Mouse (Mus musculus) hindbrain, embryonic 13.5 days (tissue): Measurements from ENCODE around the gene Prom1. TPM values are rescaled to one million over a fixed set of nuclear protein-coding genes. Genes with fewer than 3 reads are reported as not detected.

Source experiments
- ATAC-seq: fragments of 200-750 bp; cut with Nextera tagmentation; 2 replicates; pipeline ENCODE4 v1.8.0; 2017; ENCODE audit warnings: moderate TSS enrichment; ENCODE audit not compliant: low FRiP score
- H3K27ac ChIP-seq: fragments of 300-500 bp; sonication (generic); 2 replicates; pipeline ENCODE4 v1.5.1; 2015; ENCODE audit warnings: inconsistent platforms, mild to moderate bottlenecking, moderate library complexity
- H3K27me3 ChIP-seq: fragments of 300-500 bp; sonication (generic); 2 replicates; pipeline ENCODE4 v1.6.1; 2015; ENCODE audit warnings: mild to moderate bottlenecking, inconsistent platforms
- H3K36me3 ChIP-seq: fragments of 300-500 bp; sonication (generic); 2 replicates; pipeline ENCODE4 v1.6.1; 2015; ENCODE audit warnings: mild to moderate bottlenecking, inconsistent platforms
- H3K4me1 ChIP-seq: fragments of 300-500 bp; sonication (generic); replicated peaks from 2 replicates; pipeline ENCODE4 v1.6.1; 2015; ENCODE audit warnings: inconsistent platforms
- H3K4me2 ChIP-seq: fragments of 300-500 bp; sonication (generic); 2 replicates; pipeline ENCODE4 v1.6.1; 2015; ENCODE audit warnings: inconsistent platforms, mild to moderate bottlenecking, moderate library complexity
- H3K4me3 ChIP-seq: fragments of 300-500 bp; sonication (generic); 2 replicates; pipeline ENCODE4 v1.5.1; 2015; ENCODE audit warnings: mild to moderate bottlenecking, inconsistent platforms
- H3K9ac ChIP-seq: fragments of 300-500 bp; sonication (generic); 2 replicates; pipeline ENCODE4 v1.6.1; 2015; ENCODE audit warnings: mild to moderate bottlenecking, inconsistent platforms
- H3K9me3 ChIP-seq: fragments of 300-500 bp; sonication (generic); 2 replicates; pipeline ENCODE4 v1.6.1; 2016; ENCODE audit warnings: inconsistent platforms
- WGBS: fragments of 180-500 bp; shearing (Covaris S2); methylation state at CpG from one replicate; pipeline ENCODE4 v1.1.7; 2015; 5-methylcytosine and 5-hydroxymethylcytosine counted together
- polyA plus RNA-seq: library from polyadenylated mRNA; unstranded; fragments of >200 nt; fragmentation: Nextera tagmentation; extraction: Ambion mirVana; gene quantifications from 2 replicates; pipeline ENCODE4 v1.2.1, GENCODE M21; 2015

Prom1 gene
- polyA plus RNA-seq, 1 experiment from 2014 or later, result 41.9 TPM

DNA sequence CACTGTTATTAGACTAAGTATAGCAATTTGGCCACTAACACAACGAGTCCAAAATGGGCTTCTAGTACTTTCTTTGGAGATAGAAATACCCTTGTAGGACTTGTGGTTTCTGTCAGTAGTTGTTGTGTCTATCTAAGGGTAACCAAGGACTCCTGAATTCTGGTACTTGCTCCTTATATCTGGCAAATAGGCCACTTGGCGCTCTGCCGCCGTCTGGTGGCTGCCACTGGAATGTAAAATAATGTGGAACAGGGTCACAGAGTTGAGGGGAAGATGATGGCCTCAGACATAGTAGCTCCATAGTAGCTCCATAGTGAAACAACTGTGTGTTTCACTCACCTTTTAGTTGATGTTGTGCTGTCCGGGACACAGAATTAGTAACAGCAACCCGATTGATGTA is 111.5 kb downstream of the Prom1 start:
- H3K27ac ChIP-seq, result no peak overlapping the region
- H3K27me3 ChIP-seq, result no peaks in the 10 kb centered on the region
- no peak overlapping the region for H3K9ac ChIP-seq
- no peaks in the 10 kb centered on the region for H3K4me1 ChIP-seq
- no peak overlapping the region for H3K4me2 ChIP-seq
- H3K9me3 ChIP-seq, result no peaks in the 10 kb centered on the region
- WGBS, result 53% methylated on average over 6 of the region's 6 CpGs
- H3K4me3 ChIP-seq, result no peak overlapping the region
- no peak for ATAC-seq
- H3K36me3 ChIP-seq, result no peaks in the 10 kb centered on the region

DNA sequence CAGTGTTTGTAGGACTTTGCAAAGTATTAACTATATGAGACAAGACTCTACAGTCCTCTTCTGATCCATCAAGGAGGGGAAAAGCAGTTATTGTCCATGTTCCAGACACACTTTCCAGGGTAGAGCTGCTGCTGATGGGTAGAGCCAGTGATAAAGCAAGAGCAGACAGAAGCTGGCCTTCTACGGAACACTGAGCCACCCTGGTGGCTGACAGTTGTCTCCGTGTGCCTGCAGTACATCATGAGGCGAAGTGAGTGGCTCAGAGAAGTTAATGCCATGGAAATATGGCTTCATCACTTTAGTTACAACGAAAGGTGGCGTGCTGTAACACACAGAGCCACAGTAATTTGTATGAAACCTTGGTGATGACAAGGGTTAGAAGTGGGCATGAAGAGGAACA is 112.8 kb downstream of the Prom1 start:
- H3K4me1 ChIP-seq, result no peaks in the 10 kb centered on the region
- ATAC-seq, result no peak
- no peaks in the 10 kb centered on the region for H3K9me3 ChIP-seq
- no peak overlapping the region for H3K4me3 ChIP-seq
- H3K4me2 ChIP-seq, result no peak overlapping the region
- WGBS, result 85% methylated on average over 5 of the region's 5 CpGs
- no peak overlapping the region for H3K9ac ChIP-seq
- no peaks in the 10 kb centered on the region for H3K27me3 ChIP-seq
- H3K27ac ChIP-seq, result no peak overlapping the region
- no peaks in the 10 kb centered on the region for H3K36me3 ChIP-seq

DNA sequence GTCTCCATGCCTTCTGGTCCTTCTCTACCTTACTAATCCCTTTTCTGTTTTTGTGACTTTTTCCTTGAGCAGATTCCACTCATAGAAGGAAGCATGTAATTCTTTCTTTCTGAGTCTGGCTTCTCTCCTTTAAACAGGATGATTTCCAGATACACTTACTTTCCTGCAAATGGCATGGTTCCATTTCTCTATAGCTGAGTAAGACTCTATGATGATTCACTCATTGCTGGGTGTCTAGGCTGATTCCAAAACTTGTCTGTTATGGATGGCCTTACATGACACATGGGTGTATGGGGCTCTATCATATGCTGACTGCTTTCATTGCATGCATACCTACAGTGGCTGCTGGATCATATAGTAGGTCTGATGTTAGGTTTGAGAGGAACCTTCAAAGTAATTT is 115.6 kb downstream of the Prom1 start:
- Histone ChIP-seq H3K9ac (no peak overlapping the region), H3K9me3 (no peaks in the 10 kb centered on the region), H3K4me2 (no peak overlapping the region), H3K4me1 (no peaks in the 10 kb centered on the region), H3K27ac (no peak overlapping the region), H3K4me3 (no peak overlapping the region), H3K36me3 (no peaks in the 10 kb centered on the region), H3K27me3 (no peaks in the 10 kb centered on the region)
- no peak for ATAC-seq

DNA sequence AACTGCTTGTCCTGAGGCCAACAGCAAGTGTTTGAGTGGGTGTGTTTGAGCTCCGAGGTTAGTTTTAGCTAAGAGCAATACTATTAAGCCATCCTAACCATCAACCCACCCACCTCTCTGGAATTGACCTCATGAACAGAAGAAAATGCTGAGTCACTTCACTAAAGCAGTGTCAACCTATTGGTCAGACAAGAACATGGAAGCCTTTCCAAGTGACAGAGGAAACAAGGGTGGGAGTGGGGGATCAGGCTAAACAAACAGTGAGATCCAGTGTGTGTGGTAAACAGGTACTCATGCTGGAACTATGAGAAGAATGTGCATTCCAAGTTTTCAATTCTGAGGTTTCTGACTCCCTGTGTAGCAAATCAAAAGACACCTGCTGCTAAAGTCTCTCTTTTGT is 118.9 kb downstream of the Prom1 start:
- H3K9ac ChIP-seq, result no peak overlapping the region
- H3K36me3 ChIP-seq, result no peaks in the 10 kb centered on the region
- H3K4me2 ChIP-seq, result no peak overlapping the region
- WGBS, result 54% methylated on average over 1 of the region's 1 CpGs
- no peaks in the 10 kb centered on the region for H3K27me3 ChIP-seq
- no peaks in the 10 kb centered on the region for H3K9me3 ChIP-seq
- no peak for ATAC-seq
- H3K4me3 ChIP-seq, result no peak overlapping the region
- no peak overlapping the region for H3K27ac ChIP-seq
- H3K4me1 ChIP-seq, result no peaks in the 10 kb centered on the region

DNA sequence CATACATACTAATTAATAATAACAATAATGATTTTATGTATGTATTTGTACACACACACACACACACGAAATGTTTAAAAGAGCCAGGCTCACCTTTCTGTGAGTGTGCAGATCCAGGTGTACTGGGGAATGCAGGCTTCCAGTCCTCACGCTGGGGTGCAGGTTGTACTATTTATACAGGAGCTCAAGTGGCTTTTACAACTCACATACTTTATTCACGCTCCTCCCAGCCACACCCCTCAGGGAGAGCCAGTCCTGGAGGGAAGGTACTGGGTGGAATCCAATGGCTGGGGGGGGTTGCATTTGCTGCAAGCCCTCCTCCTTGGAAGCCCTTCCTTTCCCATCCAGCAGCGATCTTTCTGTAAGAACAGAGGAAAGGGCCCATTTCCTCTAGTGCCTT is 120.2 kb downstream of the Prom1 start, which contains the start of gene Fgfbp1:
Gene Fgfbp1, minus strand, starts transcription at position 160 of the 400 bp plus-strand sequence.
- Histone ChIP-seq H3K9me3 (no peaks in the 10 kb centered on the region), H3K9ac (no peak within 1 kb of the TSS), H3K4me2 (no peak within 1 kb of the TSS), H3K36me3 (no peaks in the 10 kb centered on the region), H3K27me3 (no peaks in the 10 kb centered on the region), H3K4me3 (no peak within 1 kb of the TSS), H3K27ac (no peak within 1 kb of the TSS), H3K4me1 (no peaks in the 10 kb centered on the region)
- WGBS, result 59% methylated on average over 4 of the region's 4 CpGs
- ATAC-seq, result no peak

DNA sequence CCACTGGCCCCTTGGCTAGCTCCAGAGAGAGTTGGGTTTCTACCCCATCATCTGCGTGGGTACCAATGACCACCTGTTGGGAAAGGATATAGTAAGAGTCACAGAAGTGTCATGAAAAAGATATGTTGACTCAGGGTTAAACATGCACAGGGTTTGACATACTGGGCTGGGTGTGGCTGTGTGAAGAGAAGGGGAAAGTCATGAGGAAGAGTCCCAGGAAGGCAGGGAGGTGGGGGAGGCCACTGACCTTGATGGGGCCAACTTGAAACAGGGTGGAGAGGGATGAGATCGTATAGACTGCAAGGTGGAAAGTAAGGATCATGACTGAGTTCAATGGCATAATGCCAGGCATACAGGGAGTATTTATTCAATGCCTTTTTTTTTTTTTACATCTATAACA is 121.4 kb downstream of the Prom1 start:
- Histone ChIP-seq H3K27me3 (no peaks in the 10 kb centered on the region), H3K9ac (no peak overlapping the region), H3K9me3 (no peaks in the 10 kb centered on the region), H3K4me3 (no peak overlapping the region), H3K4me1 (no peaks in the 10 kb centered on the region), H3K4me2 (no peak overlapping the region), H3K36me3 (no peaks in the 10 kb centered on the region), H3K27ac (no peak overlapping the region)
- no peak for ATAC-seq
- WGBS, result 90% methylated on average over 2 of the region's 2 CpGs

DNA sequence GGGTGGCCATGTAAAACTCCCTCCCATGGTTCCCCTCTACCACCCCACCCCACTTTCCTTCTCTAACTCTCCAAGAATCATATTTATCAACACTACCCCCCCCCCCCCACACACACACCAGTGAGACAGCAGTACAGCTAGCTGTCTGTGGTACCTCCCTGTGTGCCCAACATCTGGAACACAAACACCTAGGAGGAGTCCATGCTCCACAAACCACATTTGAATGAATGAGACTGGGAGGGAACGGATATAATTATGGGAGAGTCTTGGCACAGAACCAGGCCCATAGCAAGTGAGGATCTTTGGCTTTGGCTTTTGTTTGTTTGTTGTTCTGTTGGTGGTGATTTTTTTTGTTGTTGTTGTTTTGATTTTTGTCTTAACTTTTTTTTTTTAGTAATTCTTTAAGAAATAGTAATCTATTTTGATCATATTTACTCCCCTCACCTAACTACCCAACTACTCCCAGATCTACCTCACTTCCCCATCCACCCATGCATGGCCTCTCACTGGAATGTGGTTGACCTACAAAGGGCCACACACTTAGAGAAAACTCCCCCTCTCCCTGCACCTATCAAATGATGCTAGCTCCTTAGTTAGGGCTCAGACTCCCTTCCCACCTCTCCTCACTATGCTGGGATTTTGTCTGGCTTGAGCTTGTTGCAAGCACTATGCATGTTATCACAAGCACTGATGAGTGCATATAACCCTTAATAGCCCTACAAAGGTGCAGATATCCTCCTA is 124.8 kb downstream of the Prom1 start:
- WGBS, result 86% methylated on average over 1 of the region's 1 CpGs
- Histone ChIP-seq H3K27ac (no peak overlapping the region), H3K36me3 (no peaks in the 10 kb centered on the region), H3K27me3 (no peaks in the 10 kb centered on the region), H3K4me2 (no peak overlapping the region), H3K4me1 (no peaks in the 10 kb centered on the region), H3K4me3 (no peak overlapping the region), H3K9ac (no peak overlapping the region), H3K9me3 (no peaks in the 10 kb centered on the region)
- ATAC-seq, result no peak

DNA sequence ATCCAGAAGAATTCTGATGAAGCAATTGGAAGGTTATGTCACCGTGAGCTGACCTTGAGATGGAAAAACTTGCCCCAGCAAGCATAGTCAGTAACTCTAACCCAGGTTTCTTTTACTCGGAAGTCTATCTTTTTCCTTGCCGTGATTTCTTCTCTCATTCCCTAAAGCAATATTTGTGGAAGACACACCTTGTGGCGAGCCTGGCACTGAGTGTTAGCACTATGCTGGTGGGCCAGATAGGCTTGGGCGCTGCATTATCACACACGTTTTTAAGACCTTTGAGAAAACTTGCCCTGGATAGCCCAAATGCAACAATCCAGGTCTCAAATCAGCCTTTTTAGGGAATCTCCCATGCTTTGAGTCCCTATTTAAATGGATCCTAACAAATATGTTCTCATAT is 127.7 kb downstream of the Prom1 start:
- Histone ChIP-seq H3K9ac (no peak overlapping the region), H3K4me3 (no peak overlapping the region), H3K9me3 (no peaks in the 10 kb centered on the region), H3K27ac (no peak overlapping the region), H3K36me3 (no peaks in the 10 kb centered on the region), H3K4me2 (no peak overlapping the region), H3K27me3 (no peaks in the 10 kb centered on the region), H3K4me1 (no peaks in the 10 kb centered on the region)
- 89% methylated on average over 6 of the region's 6 CpGs for WGBS
- no peak for ATAC-seq

DNA sequence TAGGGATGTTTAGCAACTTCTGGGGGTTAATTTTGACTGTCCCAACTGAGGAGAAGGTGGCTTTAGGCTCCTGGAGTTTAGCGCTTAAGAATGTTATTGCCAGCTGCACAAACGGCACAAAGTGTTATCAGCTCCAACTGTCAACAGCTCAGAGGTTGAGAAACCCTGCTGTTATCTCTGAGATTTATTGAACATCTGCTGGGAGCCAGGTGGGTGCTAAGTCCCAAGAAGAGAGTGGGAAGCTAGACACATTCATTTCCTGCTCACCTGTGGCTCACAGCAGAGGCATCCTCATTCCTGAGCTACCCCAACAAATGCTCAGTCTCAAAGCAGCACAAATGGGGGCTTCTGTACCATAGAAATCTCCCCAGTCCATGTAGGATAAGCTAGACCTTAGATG is 130.7 kb downstream of the Prom1 start:
- Histone ChIP-seq H3K4me3 (no peak overlapping the region), H3K9me3 (no peaks in the 10 kb centered on the region), H3K27me3 (no peaks in the 10 kb centered on the region), H3K36me3 (no peaks in the 10 kb centered on the region), H3K27ac (no peak overlapping the region), H3K4me2 (no peak overlapping the region), H3K9ac (no peak overlapping the region), H3K4me1 (no peaks in the 10 kb centered on the region)
- no peak for ATAC-seq
- 90% methylated on average over 2 of the region's 2 CpGs for WGBS

DNA sequence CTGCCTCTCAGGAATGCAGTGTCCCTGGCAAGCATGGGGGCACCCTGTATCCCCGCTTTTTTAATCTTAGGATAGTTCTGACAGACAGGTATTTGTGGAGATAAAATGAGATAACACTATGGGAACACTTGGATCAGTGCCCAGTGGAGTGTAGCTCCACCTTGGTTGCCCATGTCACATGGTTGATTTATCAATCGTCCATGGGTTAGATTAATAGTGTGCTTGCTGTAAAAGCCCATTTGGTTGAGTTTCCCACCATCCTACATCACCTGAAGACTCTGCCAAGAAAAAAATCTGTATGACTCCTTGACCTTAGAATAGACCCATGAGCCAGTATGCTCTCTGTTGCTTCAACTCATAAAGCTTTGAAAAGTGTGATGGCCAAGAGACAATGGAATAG is 131.3 kb downstream of the Prom1 start:
- 89% methylated on average over 2 of the region's 2 CpGs for WGBS
- Histone ChIP-seq H3K27me3 (no peaks in the 10 kb centered on the region), H3K27ac (no peak overlapping the region), H3K4me3 (no peak overlapping the region), H3K4me1 (no peaks in the 10 kb centered on the region), H3K9me3 (no peaks in the 10 kb centered on the region), H3K9ac (no peak overlapping the region), H3K4me2 (no peak overlapping the region), H3K36me3 (no peaks in the 10 kb centered on the region)
- ATAC-seq, result no peak

DNA sequence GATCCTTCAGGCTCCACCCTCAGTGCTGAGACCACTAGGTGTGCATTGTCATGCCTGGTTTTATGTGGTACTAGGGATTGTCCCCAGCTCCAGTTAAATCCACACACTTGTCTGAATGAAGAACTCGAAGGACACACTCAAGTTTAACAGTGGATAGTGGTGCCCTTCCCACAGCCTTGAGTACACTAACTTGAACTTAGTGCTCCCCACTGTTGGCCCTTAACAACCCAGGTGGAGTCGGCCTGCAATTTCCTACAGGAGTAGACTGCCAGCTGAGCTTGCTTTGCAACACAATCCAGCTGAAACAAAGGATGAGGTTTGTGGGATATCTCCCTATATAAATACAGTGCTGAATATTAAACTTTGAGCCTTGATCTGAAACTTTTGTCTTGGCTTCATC is 133.2 kb downstream of the Prom1 start:
- H3K4me2 ChIP-seq, result no peak overlapping the region
- no peaks in the 10 kb centered on the region for H3K4me1 ChIP-seq
- H3K9ac ChIP-seq, result no peak overlapping the region
- no peak overlapping the region for H3K4me3 ChIP-seq
- 65% methylated on average over 2 of the region's 2 CpGs for WGBS
- no peaks in the 10 kb centered on the region for H3K36me3 ChIP-seq
- no peaks in the 10 kb centered on the region for H3K27me3 ChIP-seq
- no peak overlapping the region for H3K27ac ChIP-seq
- no peaks in the 10 kb centered on the region for H3K9me3 ChIP-seq
- no peak for ATAC-seq

DNA sequence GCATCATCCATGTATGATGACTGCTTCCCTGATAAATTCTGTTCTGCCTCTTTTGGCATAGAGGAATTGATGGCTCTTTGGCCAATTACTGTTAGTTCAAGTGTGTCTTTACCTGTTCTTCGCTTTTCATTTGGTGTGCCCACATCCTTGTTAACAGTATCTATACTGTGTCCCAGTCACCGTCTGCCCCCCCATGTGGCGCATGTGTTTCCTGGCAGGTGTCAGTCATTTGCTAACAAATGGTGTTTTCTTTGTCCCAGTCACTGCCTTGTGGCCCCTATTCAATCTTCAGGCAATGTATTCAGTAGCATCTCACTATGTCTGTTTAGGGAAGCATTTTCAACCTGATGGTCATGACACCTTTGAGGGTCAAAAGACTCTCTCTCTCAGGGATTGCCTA is 140.8 kb downstream of the Prom1 start:
- Histone ChIP-seq H3K36me3 (no peaks in the 10 kb centered on the region), H3K9me3 (no peaks in the 10 kb centered on the region), H3K27me3 (no peaks in the 10 kb centered on the region), H3K4me3 (no peak overlapping the region), H3K4me2 (no peak overlapping the region), H3K27ac (no peak overlapping the region), H3K4me1 (no peaks in the 10 kb centered on the region), H3K9ac (no peak overlapping the region)
- no peak for ATAC-seq
- 94% methylated on average over 3 of the region's 3 CpGs for WGBS

DNA sequence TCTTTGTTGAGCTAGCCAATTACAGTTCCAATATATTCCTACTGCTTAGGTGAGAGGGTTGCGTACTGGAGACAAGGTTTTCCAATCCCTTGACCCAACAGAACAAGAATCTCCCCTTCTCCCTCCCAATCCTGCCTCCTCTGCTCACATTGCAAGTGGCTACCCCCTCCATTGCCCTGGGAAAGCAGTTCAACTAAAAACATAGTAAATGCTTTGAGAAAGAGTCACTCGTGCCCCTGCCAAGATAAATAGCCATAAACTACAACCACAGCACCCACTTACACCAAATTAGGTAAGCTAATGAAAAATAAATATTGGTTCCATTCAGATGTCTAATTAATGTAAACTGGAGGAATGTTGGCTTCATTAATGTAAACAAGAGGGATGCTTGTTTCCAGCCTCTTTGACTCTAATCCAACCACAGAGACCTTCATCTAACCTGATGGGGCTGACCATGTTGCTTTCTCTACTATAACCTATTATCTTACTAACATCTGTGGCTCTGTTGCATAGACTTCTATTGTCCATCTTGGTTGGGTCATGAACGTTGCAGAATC is 141.9 kb downstream of the Prom1 start:
- no peaks in the 10 kb centered on the region for H3K36me3 ChIP-seq
- no peaks in the 10 kb centered on the region for H3K27me3 ChIP-seq
- no peak for ATAC-seq
- WGBS, result 80% methylated on average over 3 of the region's 3 CpGs
- H3K4me3 ChIP-seq, result no peak overlapping the region
- H3K9ac ChIP-seq, result no peak overlapping the region
- no peaks in the 10 kb centered on the region for H3K4me1 ChIP-seq
- H3K9me3 ChIP-seq, result no peaks in the 10 kb centered on the region
- H3K27ac ChIP-seq, result no peak overlapping the region
- no peak overlapping the region for H3K4me2 ChIP-seq
